Mouse (Mus musculus): Measurements from ENCODE around the gene Map3k21. TPM values are rescaled to one million over a fixed set of nuclear protein-coding genes. Genes with fewer than 3 reads are reported as not detected.

The Map3k21 gene
- polyA plus RNA-seq (2015; fragmentation: Nextera tagmentation; extraction: Ambion mirVana) = 0.14 and 0.27 TPM in 2 replicates

- Histone ChIP-seq H3K9ac (peak within 1 kb of the TSS; percentile 37), H3K27me3 (peaks cover 62% of the 10 kb centered on the region)
- ATAC-seq (replicated peaks; ENCODE audit: insufficient number of reproducible peaks, insufficient read depth, low FRiP score, low read depth) = peak; percentile 16
These were observed at the start of gene Map3k21 for GRCm38 (mm10) chr8:125910365-125911228. Gene Map3k21, plus strand, starts transcription at chr8:125910450.

GRCm38 (mm10) chr8:125866125-125866524 is 44.1 kb upstream of the Map3k21 start:
- no peaks in the 10 kb centered on the region for H3K9me3 ChIP-seq (replicated peaks)
- no peak overlapping the region for H3K9ac ChIP-seq
- 77% methylated on average over 12 of the region's 12 CpGs for WGBS
- H3K27ac ChIP-seq = no peak overlapping the region
- H3K4me2 ChIP-seq = no peak overlapping the region
- H3K4me1 ChIP-seq (replicated peaks) = peaks cover 20% of the 10 kb centered on the region
- no peaks in the 10 kb centered on the region for H3K36me3 ChIP-seq
- no peak overlapping the region for H3K4me3 ChIP-seq
- H3K27me3 ChIP-seq = no peaks in the 10 kb centered on the region
- ATAC-seq (replicated peaks; ENCODE audit: insufficient number of reproducible peaks, insufficient read depth, low FRiP score, low read depth) = no peak

More at GRCm38 (mm10) chr8:125910365-125911228, at the start of gene Map3k21:
- Histone ChIP-seq H3K4me1 (replicated peaks) (peaks cover 18% of the 10 kb centered on the region), H3K9me3 (replicated peaks) (no peaks in the 10 kb centered on the region), H3K36me3 (no peaks in the 10 kb centered on the region), H3K27ac (no peak within 1 kb of the TSS), H3K4me3 (peak within 1 kb of the TSS; percentile 55), H3K4me2 (peak within 1 kb of the TSS; percentile 94)
- under 1% methylated on average over 77 of the region's 93 CpGs for WGBS

GRCm38 (mm10) chr8:125868552-125868951 is 41.7 kb upstream of the Map3k21 start:
- Histone ChIP-seq H3K4me3 (no peak overlapping the region), H3K4me1 (replicated peaks) (peaks cover 30% of the 10 kb centered on the region), H3K9ac (no peak overlapping the region), H3K36me3 (no peaks in the 10 kb centered on the region), H3K9me3 (replicated peaks) (no peaks in the 10 kb centered on the region), H3K27me3 (no peaks in the 10 kb centered on the region), H3K27ac (no peak overlapping the region), H3K4me2 (no peak overlapping the region)
- 51% methylated on average over 7 of the region's 7 CpGs for WGBS
- ATAC-seq (replicated peaks; ENCODE audit: insufficient number of reproducible peaks, insufficient read depth, low FRiP score, low read depth) = no peak

GRCm38 (mm10) chr8:125869739-125870138 is 40.5 kb upstream of the Map3k21 start:
- no peaks in the 10 kb centered on the region for H3K27me3 ChIP-seq
- no peaks in the 10 kb centered on the region for H3K9me3 ChIP-seq (replicated peaks)
- H3K9ac ChIP-seq = no peak overlapping the region
- H3K4me2 ChIP-seq = no peak overlapping the region
- 74% methylated on average over 3 of the region's 3 CpGs for WGBS
- ATAC-seq (replicated peaks; ENCODE audit: insufficient number of reproducible peaks, insufficient read depth, low FRiP score, low read depth) = no peak
- no peak overlapping the region for H3K4me3 ChIP-seq
- H3K27ac ChIP-seq = peak overlapping the region; percentile 31
- no peaks in the 10 kb centered on the region for H3K36me3 ChIP-seq
- H3K4me1 ChIP-seq (replicated peaks) = peaks cover 30% of the 10 kb centered on the region

GRCm38 (mm10) chr8:125870179-125870702 is 40.0 kb upstream of the Map3k21 start:
- Histone ChIP-seq H3K4me1 (replicated peaks) (peaks cover 30% of the 10 kb centered on the region), H3K27me3 (no peaks in the 10 kb centered on the region), H3K9ac (0 out of 2 replicates have a peak overlapping the region, but pooled peaks have one; percentile 23), H3K36me3 (no peaks in the 10 kb centered on the region), H3K4me2 (peak overlapping the region; percentile 30; the same call in 1 of the 2 replicates), H3K9me3 (replicated peaks) (no peaks in the 10 kb centered on the region), H3K4me3 (no peak overlapping the region), H3K27ac (peak overlapping the region; percentile 31)
- peak; percentile 5; the same call in 1 of the 2 replicates for ATAC-seq (replicated peaks; ENCODE audit: insufficient number of reproducible peaks, insufficient read depth, low FRiP score, low read depth)
- WGBS = 18% methylated on average over 6 of the region's 6 CpGs

GRCm38 (mm10) chr8:125870821-125871321 is 39.4 kb upstream of the Map3k21 start:
- Histone ChIP-seq H3K4me2 (peak overlapping the region; percentile 30), H3K9ac (0 out of 2 replicates have a peak overlapping the region, but pooled peaks have one; percentile 23), H3K36me3 (no peaks in the 10 kb centered on the region), H3K9me3 (replicated peaks) (no peaks in the 10 kb centered on the region), H3K4me3 (no peak overlapping the region), H3K27me3 (no peaks in the 10 kb centered on the region), H3K4me1 (replicated peaks) (peaks cover 30% of the 10 kb centered on the region), H3K27ac (peak overlapping the region; percentile 31; the same call in 1 of the 2 replicates)
- 0% methylated on average over 7 of the region's 7 CpGs for WGBS
- ATAC-seq (replicated peaks; ENCODE audit: insufficient number of reproducible peaks, insufficient read depth, low FRiP score, low read depth) = peak; percentile 68

- peaks cover 30% of the 10 kb centered on the region for H3K4me1 ChIP-seq (replicated peaks)
- no peak overlapping the region for H3K4me3 ChIP-seq
- peak overlapping the region; percentile 42; the same call in 1 of the 2 replicates for H3K27ac ChIP-seq
- no peak overlapping the region for H3K4me2 ChIP-seq
- 50% methylated on average over 9 of the region's 9 CpGs for WGBS
- ATAC-seq (replicated peaks; ENCODE audit: insufficient number of reproducible peaks, insufficient read depth, low FRiP score, low read depth) = no peak
- H3K9me3 ChIP-seq (replicated peaks) = no peaks in the 10 kb centered on the region
- no peaks in the 10 kb centered on the region for H3K36me3 ChIP-seq
- H3K27me3 ChIP-seq = no peaks in the 10 kb centered on the region
- H3K9ac ChIP-seq = no peak overlapping the region
These were observed 37.6 kb upstream of the Map3k21 start for GRCm38 (mm10) chr8:125872501-125873249.

GRCm38 (mm10) chr8:125873250-125873534 is 37.1 kb upstream of the Map3k21 start:
- no peaks in the 10 kb centered on the region for H3K27me3 ChIP-seq
- H3K4me3 ChIP-seq = no peak overlapping the region
- no peaks in the 10 kb centered on the region for H3K36me3 ChIP-seq
- 70% methylated on average over 2 of the region's 2 CpGs for WGBS
- H3K4me1 ChIP-seq (replicated peaks) = peaks cover 30% of the 10 kb centered on the region
- peak overlapping the region; percentile 42; the same call in 1 of the 2 replicates for H3K27ac ChIP-seq
- ATAC-seq (replicated peaks; ENCODE audit: insufficient number of reproducible peaks, insufficient read depth, low FRiP score, low read depth) = no peak
- H3K4me2 ChIP-seq = no peak overlapping the region
- H3K9me3 ChIP-seq (replicated peaks) = no peaks in the 10 kb centered on the region
- no peak overlapping the region for H3K9ac ChIP-seq

GRCm38 (mm10) chr8:125880447-125880846 is 29.8 kb upstream of the Map3k21 start:
- Histone ChIP-seq H3K9ac (no peak overlapping the region), H3K4me1 (replicated peaks) (peaks cover 11% of the 10 kb centered on the region; the same call in 1 of the 2 replicates), H3K36me3 (no peaks in the 10 kb centered on the region), H3K4me3 (no peak overlapping the region), H3K27me3 (no peaks in the 10 kb centered on the region), H3K27ac (peak overlapping the region; percentile 59), H3K4me2 (no peak overlapping the region), H3K9me3 (replicated peaks) (no peaks in the 10 kb centered on the region)
- WGBS = 50% methylated on average over 4 of the region's 4 CpGs
- peak; percentile 62; the same call in 1 of the 2 replicates for ATAC-seq (replicated peaks; ENCODE audit: insufficient number of reproducible peaks, insufficient read depth, low FRiP score, low read depth)

- ATAC-seq (replicated peaks; ENCODE audit: insufficient number of reproducible peaks, insufficient read depth, low FRiP score, low read depth) = no peak
- 67% methylated on average over 9 of the region's 9 CpGs for WGBS
- no peaks in the 10 kb centered on the region for H3K27me3 ChIP-seq
- no peak overlapping the region for H3K27ac ChIP-seq
- H3K9me3 ChIP-seq (replicated peaks) = no peaks in the 10 kb centered on the region
- H3K9ac ChIP-seq = no peak overlapping the region
- H3K4me2 ChIP-seq = no peak overlapping the region
- H3K36me3 ChIP-seq = no peaks in the 10 kb centered on the region
- no peak overlapping the region for H3K4me3 ChIP-seq
- H3K4me1 ChIP-seq (replicated peaks) = no peaks in the 10 kb centered on the region
These were observed 22.7 kb upstream of the Map3k21 start for GRCm38 (mm10) chr8:125887549-125887948.

- Histone ChIP-seq H3K27me3 (no peaks in the 10 kb centered on the region), H3K27ac (no peak overlapping the region), H3K9ac (no peak overlapping the region), H3K36me3 (no peaks in the 10 kb centered on the region), H3K4me1 (replicated peaks) (no peaks in the 10 kb centered on the region), H3K4me2 (no peak overlapping the region), H3K9me3 (replicated peaks) (no peaks in the 10 kb centered on the region), H3K4me3 (no peak overlapping the region)
- ATAC-seq (replicated peaks; ENCODE audit: insufficient number of reproducible peaks, insufficient read depth, low FRiP score, low read depth) = no peak
- 67% methylated on average over 3 of the region's 3 CpGs for WGBS
These were observed 20.3 kb upstream of the Map3k21 start for GRCm38 (mm10) chr8:125889920-125890319.

All from heart, embryonic 15.5 days (tissue).